Mouse (Mus musculus) lung, postnatal 0 days (tissue): ENCODE data around the gene Gm21983.

Experiments
- CTCF ChIP-seq: IDR thresholded peaks from 2 replicates; pipeline ENCODE4 v1.5.1; 2016; ENCODE audit warnings: antibody characterized with exemption, mild to moderate bottlenecking
- EP300 ChIP-seq: IDR thresholded peaks from 2 replicates; pipeline ENCODE4 v1.6.1; 2016; ENCODE audit warnings: antibody characterized with exemption, mild to moderate bottlenecking, control low read depth

GRCm38 (mm10) chr7:27167475-27168094 lies 13.3 kb downstream of the Gm21983 start:
- no peak for TF ChIP-seq EP300
- no peak for TF ChIP-seq CTCF
